Mouse (Mus musculus): Measurements from ENCODE around the gene Ccdc65. TPM values are rescaled to one million over a fixed set of nuclear protein-coding genes. Genes with fewer than 3 reads are reported as not detected.
A peak's percentile ranks its signal among the peaks of the same experiment; 100 is the strongest.

Ccdc65 gene
- polyA plus RNA-seq, 1 experiment from 2014 or later, result 1.5 TPM

- no peaks in the 10 kb centered on the region for H3K9me3 ChIP-seq
- WGBS, result 90% methylated on average over 6 of the region's 6 CpGs
- H3K27ac ChIP-seq, result no peak overlapping the region
- H3K4me2 ChIP-seq, result no peak overlapping the region
- H3K4me3 ChIP-seq (replicated peaks), result no peak overlapping the region
- H3K9ac ChIP-seq, result no peak overlapping the region
- no peak for ATAC-seq (ENCODE audit: low FRiP score)
- no peaks in the 10 kb centered on the region for H3K27me3 ChIP-seq
- H3K36me3 ChIP-seq (replicated peaks), result peaks cover 11% of the 10 kb centered on the region; the same call in 1 of the 2 replicates
- no peaks in the 10 kb centered on the region for H3K4me1 ChIP-seq
Observed at GRCm38 (mm10) chr15:98747296-98747695, 39.3 kb downstream of the Ccdc65 start.

DNA sequence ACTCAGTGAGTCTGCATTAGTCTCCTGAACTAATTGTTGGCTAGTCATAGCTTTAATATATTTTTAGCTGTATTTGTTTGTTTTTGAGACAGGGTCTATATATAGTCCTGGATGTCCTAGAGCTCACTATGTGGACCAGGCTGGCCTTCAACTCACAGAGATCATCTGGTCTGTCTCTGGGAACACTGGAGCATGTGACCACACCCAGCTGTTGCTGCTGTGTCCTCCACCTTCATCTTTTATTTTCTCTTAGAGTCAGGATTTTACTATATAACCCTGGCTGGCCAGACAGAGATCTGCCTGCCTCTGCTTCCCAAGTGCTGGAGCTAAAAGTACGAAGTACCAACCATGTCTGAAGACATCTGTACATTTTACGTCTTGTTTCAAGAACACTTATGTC is 41.1 kb downstream of the Ccdc65 start:
- WGBS, result 89% methylated on average over 2 of the region's 2 CpGs
- Histone ChIP-seq H3K4me3 (replicated peaks) (no peak overlapping the region), H3K27me3 (no peaks in the 10 kb centered on the region), H3K4me1 (peaks cover 6% of the 10 kb centered on the region; the same call in 1 of the 2 replicates), H3K9ac (no peak overlapping the region), H3K9me3 (no peaks in the 10 kb centered on the region), H3K36me3 (replicated peaks) (peaks cover 5% of the 10 kb centered on the region; the same call in 1 of the 2 replicates), H3K27ac (no peak overlapping the region), H3K4me2 (no peak overlapping the region)
- ATAC-seq (ENCODE audit: low FRiP score), result no peak

DNA sequence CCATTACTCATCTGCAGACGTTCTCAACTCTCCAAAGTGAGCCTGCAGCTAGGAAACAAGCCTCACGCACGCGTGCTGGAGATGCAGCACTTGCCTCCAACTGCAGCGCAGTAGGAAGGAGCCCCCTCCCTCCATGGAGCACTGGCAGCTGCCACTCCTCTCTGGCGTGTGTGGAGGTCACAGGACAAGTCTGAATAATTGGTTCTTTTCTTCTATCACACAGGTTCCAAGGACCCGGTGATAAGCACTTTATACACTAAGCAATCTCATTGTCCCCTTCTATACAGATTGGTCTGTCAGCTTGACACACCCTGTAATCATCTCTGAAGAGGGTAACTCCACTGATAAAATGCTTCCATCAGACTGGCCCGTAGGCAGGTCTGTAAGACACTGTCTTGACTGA is 45.0 kb downstream of the Ccdc65 start:
- Histone ChIP-seq H3K36me3 (replicated peaks) (peaks cover 15% of the 10 kb centered on the region; the same call in 1 of the 2 replicates), H3K4me2 (no peak overlapping the region), H3K9me3 (no peaks in the 10 kb centered on the region), H3K27ac (no peak overlapping the region), H3K4me3 (replicated peaks) (no peak overlapping the region), H3K4me1 (peaks cover 9% of the 10 kb centered on the region; the same call in 1 of the 2 replicates), H3K27me3 (no peaks in the 10 kb centered on the region), H3K9ac (no peak overlapping the region)
- no peak for ATAC-seq (ENCODE audit: low FRiP score)
- 62% methylated on average over 8 of the region's 8 CpGs for WGBS

- WGBS, result 90% methylated on average over 2 of the region's 2 CpGs
- peaks cover 9% of the 10 kb centered on the region; the same call in 1 of the 2 replicates for H3K4me1 ChIP-seq
- no peak overlapping the region for H3K4me2 ChIP-seq
- H3K9me3 ChIP-seq, result no peaks in the 10 kb centered on the region
- H3K27me3 ChIP-seq, result no peaks in the 10 kb centered on the region
- no peak for ATAC-seq (ENCODE audit: low FRiP score)
- no peak overlapping the region for H3K27ac ChIP-seq
- peaks cover 26% of the 10 kb centered on the region for H3K36me3 ChIP-seq (replicated peaks)
- no peak overlapping the region for H3K4me3 ChIP-seq (replicated peaks)
- H3K9ac ChIP-seq, result no peak overlapping the region
Observed at GRCm38 (mm10) chr15:98754125-98754524, 46.1 kb downstream of the Ccdc65 start.

GRCm38 (mm10) chr15:98762201-98762621 is 54.2 kb downstream of the Ccdc65 start:
- under 1% methylated on average over 22 of the region's 24 CpGs for WGBS
- H3K9ac ChIP-seq, result peak overlapping the region; percentile 96
- ATAC-seq (ENCODE audit: low FRiP score), result peak; percentile 70
- peak overlapping the region; percentile 98 for H3K4me3 ChIP-seq (replicated peaks)
- peaks cover 35% of the 10 kb centered on the region for H3K36me3 ChIP-seq (replicated peaks)
- peaks cover 31% of the 10 kb centered on the region for H3K27me3 ChIP-seq
- peak overlapping the region; percentile 91 for H3K27ac ChIP-seq
- peaks cover 25% of the 10 kb centered on the region for H3K4me1 ChIP-seq
- no peaks in the 10 kb centered on the region for H3K9me3 ChIP-seq
- H3K4me2 ChIP-seq, result peak overlapping the region; percentile 85

GRCm38 (mm10) chr15:98762670-98763529 is 54.9 kb downstream of the Ccdc65 start, which contains the start of gene Arf3:
Gene Arf3, minus strand, starts transcription at chr15:98763214.
- ATAC-seq (ENCODE audit: low FRiP score), result peak; percentile 95
- Histone ChIP-seq H3K4me2 (peak within 1 kb of the TSS; percentile 85), H3K36me3 (replicated peaks) (peaks cover 31% of the 10 kb centered on the region), H3K27ac (peak within 1 kb of the TSS; percentile 91), H3K4me3 (replicated peaks) (peak within 1 kb of the TSS; percentile 98), H3K4me1 (peaks cover 25% of the 10 kb centered on the region), H3K9ac (peak within 1 kb of the TSS; percentile 96), H3K9me3 (no peaks in the 10 kb centered on the region), H3K27me3 (peaks cover 34% of the 10 kb centered on the region)
- under 1% methylated on average over 71 of the region's 76 CpGs for WGBS

GRCm38 (mm10) chr15:98765929-98766328 is 57.9 kb downstream of the Ccdc65 start:
- H3K27ac ChIP-seq, result no peak overlapping the region
- H3K9ac ChIP-seq, result no peak overlapping the region
- peaks cover 5% of the 10 kb centered on the region; the same call in 1 of the 2 replicates for H3K36me3 ChIP-seq (replicated peaks)
- ATAC-seq (ENCODE audit: low FRiP score), result no peak
- no peak overlapping the region for H3K4me2 ChIP-seq
- peaks cover 64% of the 10 kb centered on the region for H3K27me3 ChIP-seq
- no peak overlapping the region for H3K4me3 ChIP-seq (replicated peaks)
- peaks cover 19% of the 10 kb centered on the region for H3K4me1 ChIP-seq
- WGBS, result 68% methylated on average over 4 of the region's 4 CpGs
- no peaks in the 10 kb centered on the region for H3K9me3 ChIP-seq

GRCm38 (mm10) chr15:98768259-98768658 is 60.3 kb downstream of the Ccdc65 start:
- WGBS, result 28% methylated on average over 5 of the region's 5 CpGs
- Histone ChIP-seq H3K4me3 (replicated peaks) (no peak overlapping the region), H3K4me1 (peaks cover 16% of the 10 kb centered on the region), H3K27me3 (peaks cover 87% of the 10 kb centered on the region), H3K27ac (no peak overlapping the region), H3K36me3 (replicated peaks) (no peaks in the 10 kb centered on the region), H3K4me2 (no peak overlapping the region), H3K9ac (no peak overlapping the region), H3K9me3 (no peaks in the 10 kb centered on the region)
- ATAC-seq (ENCODE audit: low FRiP score), result no peak

DNA sequence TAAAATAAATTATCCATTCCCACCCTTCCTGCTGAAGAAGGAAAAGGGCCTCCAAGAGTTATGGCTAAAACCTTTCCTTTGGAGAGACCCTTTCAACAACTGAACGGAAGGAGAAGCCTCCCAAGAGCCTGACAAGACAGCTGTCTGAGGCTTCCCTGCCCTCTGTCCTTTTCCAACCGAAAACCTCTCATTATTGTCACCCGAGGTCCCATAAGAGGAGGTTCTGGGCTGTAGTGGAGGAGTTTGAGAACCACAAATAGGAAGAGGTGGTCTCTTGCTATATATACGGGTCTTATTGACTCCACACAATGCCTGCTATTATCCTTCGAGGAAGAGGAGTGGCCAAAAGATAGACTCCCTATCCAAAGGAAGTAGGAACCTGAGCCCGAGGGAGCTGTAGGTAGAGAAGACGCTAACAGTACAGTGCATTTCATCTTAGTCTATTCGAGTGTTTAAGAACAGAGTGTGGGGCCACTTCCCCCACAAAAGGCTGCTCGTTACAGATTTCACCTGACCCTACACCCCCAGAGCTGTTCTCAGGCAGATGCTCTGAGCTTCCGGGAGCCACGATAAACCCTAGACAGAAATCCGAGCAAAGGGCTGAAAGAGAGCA is 63.9 kb downstream of the Ccdc65 start:
- H3K36me3 ChIP-seq (replicated peaks), result no peaks in the 10 kb centered on the region
- 7% methylated on average over 12 of the region's 12 CpGs for WGBS
- H3K9me3 ChIP-seq, result no peaks in the 10 kb centered on the region
- peak overlapping the region; percentile 37 for H3K4me2 ChIP-seq
- ATAC-seq (ENCODE audit: low FRiP score), result no peak
- H3K4me3 ChIP-seq (replicated peaks), result peak overlapping the region; percentile 22; the same call in 1 of the 2 replicates
- H3K9ac ChIP-seq, result no peak overlapping the region
- no peak overlapping the region for H3K27ac ChIP-seq
- peaks cover 96% of the 10 kb centered on the region for H3K27me3 ChIP-seq
- peaks cover 27% of the 10 kb centered on the region for H3K4me1 ChIP-seq

- Histone ChIP-seq H3K4me1 (peaks cover 34% of the 10 kb centered on the region), H3K27me3 (peaks cover 100% of the 10 kb centered on the region), H3K9me3 (no peaks in the 10 kb centered on the region), H3K27ac (no peak overlapping the region), H3K36me3 (replicated peaks) (no peaks in the 10 kb centered on the region), H3K4me3 (replicated peaks) (peak overlapping the region; percentile 22), H3K9ac (no peak overlapping the region), H3K4me2 (peak overlapping the region; percentile 37)
- no peak for ATAC-seq (ENCODE audit: low FRiP score)
- WGBS, result 1% methylated on average over 36 of the region's 36 CpGs
Observed at GRCm38 (mm10) chr15:98772511-98773211, 64.7 kb downstream of the Ccdc65 start.

Data from forebrain, embryonic 12.5 days (tissue).